Mouse (Mus musculus): ENCODE measurements at regions not wholly inside any gene's neighbourhood (a gene's known extent, or its start where the extent isn't known, plus 50 kb on each side); places are given as distances from the start of the nearest gene placed in this dataset.

GRCm38 (mm10) chr15:88472351-88473100, 127.6 kb upstream of the Zdhhc25 start:
- no peak for DNase-seq (ENCODE audit: low spot score)

- no peak for DNase-seq (ENCODE audit: low spot score)
Observed at GRCm38 (mm10) chr15:88473221-88473620, 126.9 kb upstream of the Zdhhc25 start.

- DNase-seq (ENCODE audit: low spot score) = no peak
Observed at GRCm38 (mm10) chr15:88483471-88483870, 116.6 kb upstream of the Zdhhc25 start.

GRCm38 (mm10) chr15:88489715-88490114, 110.4 kb upstream of the Zdhhc25 start:
- DNase-seq (ENCODE audit: low spot score) = no peak

- DNase-seq (ENCODE audit: low spot score) = no peak
Observed at GRCm38 (mm10) chr15:88490316-88491090, 109.6 kb upstream of the Zdhhc25 start.

- DNase-seq (ENCODE audit: low spot score) = no peak
Observed at GRCm38 (mm10) chr15:88491091-88491366, 109.1 kb upstream of the Zdhhc25 start.

- no peak for DNase-seq (ENCODE audit: low spot score)
Observed at GRCm38 (mm10) chr15:88497957-88498356, 102.1 kb upstream of the Zdhhc25 start.

- no peak for DNase-seq (ENCODE audit: low spot score)
Observed at GRCm38 (mm10) chr15:88502311-88502710, 97.8 kb upstream of the Zdhhc25 start.

GRCm38 (mm10) chr15:88503896-88504295, 96.2 kb upstream of the Zdhhc25 start:
- no peak for DNase-seq (ENCODE audit: low spot score)

- no peak for DNase-seq (ENCODE audit: low spot score)
Observed at GRCm38 (mm10) chr15:88505491-88506119, 94.5 kb upstream of the Zdhhc25 start.

- no peak for DNase-seq (ENCODE audit: low spot score)
Observed at GRCm38 (mm10) chr15:88507886-88508285, 92.2 kb upstream of the Zdhhc25 start.

GRCm38 (mm10) chr15:88508971-88509370, 91.1 kb upstream of the Zdhhc25 start:
- no peak for DNase-seq (ENCODE audit: low spot score)

GRCm38 (mm10) chr15:88509626-88510025, 90.5 kb upstream of the Zdhhc25 start:
- no peak for DNase-seq (ENCODE audit: low spot score)

GRCm38 (mm10) chr15:88514091-88514490, 86.0 kb upstream of the Zdhhc25 start:
- DNase-seq (ENCODE audit: low spot score) = no peak

GRCm38 (mm10) chr15:88531218-88531617, 68.9 kb upstream of the Zdhhc25 start:
- no peak for DNase-seq (ENCODE audit: low spot score)

- no peak for DNase-seq (ENCODE audit: low spot score)
Observed at GRCm38 (mm10) chr15:88532008-88532407, 68.1 kb upstream of the Zdhhc25 start.

- no peak for DNase-seq (ENCODE audit: low spot score)
Observed at GRCm38 (mm10) chr15:88533354-88533753, 66.7 kb upstream of the Zdhhc25 start.

- DNase-seq (ENCODE audit: low spot score) = no peak
Observed at GRCm38 (mm10) chr15:88535516-88535915, 64.6 kb upstream of the Zdhhc25 start.

GRCm38 (mm10) chr15:88537190-88537589, 62.9 kb upstream of the Zdhhc25 start:
- no peak for DNase-seq (ENCODE audit: low spot score)

- no peak for DNase-seq (ENCODE audit: low spot score)
Observed at GRCm38 (mm10) chr15:88542567-88542966, 57.5 kb upstream of the Zdhhc25 start.

- no peak for DNase-seq (ENCODE audit: low spot score)
Observed at GRCm38 (mm10) chr15:88544216-88544615, 55.9 kb upstream of the Zdhhc25 start.

GRCm38 (mm10) chr15:88548261-88548660, 51.8 kb upstream of the Zdhhc25 start:
- no peak for DNase-seq (ENCODE audit: low spot score)

Data from urinary bladder, postnatal 10 days (tissue).